Mouse (Mus musculus): ENCODE data around the gene Igf2. TPM values are rescaled to one million over a fixed set of nuclear protein-coding genes. Genes with fewer than 3 reads are reported as not detected.

Igf2 gene
- polyA plus RNA-seq, 1 experiment from 2014 or later = 536 TPM

- 57% methylated on average over 2 of the region's 2 CpGs for WGBS
- no peaks in the 10 kb centered on the region for H3K27me3 ChIP-seq
- ATAC-seq (ENCODE audit: borderline replicate concordance, extremely low read depth, low FRiP score, low TSS enrichment) = no peak
- no peak overlapping the region for H3K4me2 ChIP-seq
- H3K27ac ChIP-seq = no peak overlapping the region
- H3K4me1 ChIP-seq = peaks cover 22% of the 10 kb centered on the region
- H3K4me3 ChIP-seq = no peak overlapping the region
- no peaks in the 10 kb centered on the region for H3K36me3 ChIP-seq
- no peak overlapping the region for H3K9ac ChIP-seq
- no peaks in the 10 kb centered on the region for H3K9me3 ChIP-seq
Measured at GRCm38 (mm10) chr7:142613077-142613476, 53.5 kb downstream of the Igf2 start.

- Histone ChIP-seq H3K27ac (peak overlapping the region; percentile 79), H3K9ac (no peak overlapping the region), H3K27me3 (no peaks in the 10 kb centered on the region), H3K36me3 (no peaks in the 10 kb centered on the region), H3K4me2 (peak overlapping the region; percentile 44), H3K9me3 (no peaks in the 10 kb centered on the region), H3K4me3 (no peak overlapping the region), H3K4me1 (peaks cover 28% of the 10 kb centered on the region)
- ATAC-seq (ENCODE audit: borderline replicate concordance, extremely low read depth, low FRiP score, low TSS enrichment) = peak; percentile 89
- WGBS = under 1% methylated on average over 12 of the region's 12 CpGs
Measured at GRCm38 (mm10) chr7:142610627-142611406, 55.8 kb downstream of the Igf2 start.

- no peak overlapping the region for H3K4me2 ChIP-seq
- no peaks in the 10 kb centered on the region for H3K36me3 ChIP-seq
- no peaks in the 10 kb centered on the region for H3K9me3 ChIP-seq
- no peak overlapping the region for H3K9ac ChIP-seq
- WGBS = 89% methylated on average over 2 of the region's 2 CpGs
- H3K4me1 ChIP-seq = peaks cover 12% of the 10 kb centered on the region
- no peak for ATAC-seq (ENCODE audit: borderline replicate concordance, extremely low read depth, low FRiP score, low TSS enrichment)
- H3K27me3 ChIP-seq = no peaks in the 10 kb centered on the region
- H3K4me3 ChIP-seq = no peak overlapping the region
- H3K27ac ChIP-seq = no peak overlapping the region
Measured at GRCm38 (mm10) chr7:142600921-142601320, 65.7 kb downstream of the Igf2 start.

MicroRNAs within 50 kb of the gene (microRNA counts, 519-probe panel; counts per million panel counts)
- 2,242 counts per million, percentile 31 among the panel's probes with 10 or more counts for microRNA mmu-miR-483

Small RNAs within 50 kb of the gene (microRNA-seq; reads per million reads assigned to microRNA genes)
- 833 reads per million, percentile 74 among the genes with 10 or more reads in this experiment for gene Mir483

Other genes starting within 250 kb of the Igf2 start
- gene Syt8, start 232.0 kb downstream of the Igf2 start, polyA plus RNA-seq (2015; fragmentation: Nextera tagmentation; extraction: Ambion mirVana) = 0.34 and 0.87 TPM in 2 replicates
- 2.4 and 7.4 TPM in 2 replicates for gene Tnni2, start 225.0 kb downstream of the Igf2 start, polyA plus RNA-seq (2015; fragmentation: Nextera tagmentation; extraction: Ambion mirVana)
- 125 and 130 TPM in 2 replicates for gene Lsp1, start 206.0 kb downstream of the Igf2 start, polyA plus RNA-seq (2015; fragmentation: Nextera tagmentation; extraction: Ambion mirVana)
- gene Tnnt3, start 168.0 kb downstream of the Igf2 start, polyA plus RNA-seq (2015; fragmentation: Nextera tagmentation; extraction: Ambion mirVana) = 2.5 and 5.1 TPM in 2 replicates
- 22.8 and 28.3 TPM in 2 replicates for gene Mrpl23, start 134.1 kb downstream of the Igf2 start, polyA plus RNA-seq (2015; fragmentation: Nextera tagmentation; extraction: Ambion mirVana)
- gene Gm49394, start 3.1 kb upstream of the Igf2 start, polyA plus RNA-seq (2015; fragmentation: Nextera tagmentation; extraction: Ambion mirVana) = 0.06 and 0.08 TPM in 2 replicates
- gene Ins2, start 76.6 kb upstream of the Igf2 start, polyA plus RNA-seq (2015; fragmentation: Nextera tagmentation; extraction: Ambion mirVana) = not detected in 2 replicates